Mouse (Mus musculus) left cerebral cortex, postnatal 4 days (tissue): ENCODE measurements at regions not wholly inside any gene's neighbourhood (a gene's known extent, or its start where the extent isn't known, plus 50 kb on each side); places are given as distances from the start of the nearest gene placed in this dataset.
"Not testable (repeated sequence)": the region's sequence is repeated elsewhere in the genome, so short reads cannot be mapped to it uniquely, and the experiment has no call there.

ENCODE experiments used
- DNase-seq: peaks from one replicate; pipeline ENCODE4 v3.0.0-alpha.2; 2022
- intact Hi-C: fragments of 180-260 bp; cut with DNase I; formaldehyde crosslinking; loops from one replicate; pipeline ENCODE4 v1.15.1; 2025

DNA sequence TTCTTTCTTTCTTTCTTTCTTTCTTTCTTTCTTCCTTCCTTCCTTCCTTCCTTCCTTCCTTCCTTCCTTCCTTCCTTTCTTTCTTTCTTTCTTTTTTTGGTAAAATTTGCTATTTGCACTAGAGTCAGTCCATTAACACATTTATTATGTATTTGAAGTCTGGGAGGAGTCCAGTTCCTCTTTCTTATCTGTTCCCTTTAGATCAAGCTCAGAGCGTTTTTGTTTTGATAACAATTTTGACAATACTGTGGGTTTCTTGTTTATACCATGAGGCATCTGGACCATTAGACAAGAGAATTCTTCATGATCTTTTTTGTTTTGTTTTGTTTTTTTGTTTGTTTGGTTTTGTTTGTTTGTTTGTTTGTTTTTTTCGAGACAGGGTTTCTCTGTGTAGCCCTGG lies 52.3 kb upstream of the Cttnbp2 start:
- intact Hi-C loops, result not testable (repeated sequence)

DNA sequence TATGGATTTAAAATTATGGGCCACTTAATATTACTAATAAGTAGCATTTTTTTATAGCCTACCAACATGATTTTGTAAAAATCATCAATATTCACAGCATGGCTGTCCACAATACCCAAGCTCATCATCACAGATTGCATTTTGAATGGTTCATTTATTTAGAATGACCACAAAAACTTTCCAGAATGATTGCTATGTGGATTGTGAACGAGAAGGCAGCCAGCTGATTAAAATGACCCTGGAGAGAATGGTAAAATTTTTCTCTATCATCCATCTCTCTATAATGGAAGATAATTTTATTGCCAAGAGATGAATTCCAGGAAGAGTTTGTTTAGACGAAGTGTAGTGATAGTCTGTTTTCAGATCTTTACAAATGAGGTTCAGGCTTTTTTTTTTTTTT lies 54.6 kb upstream of the Cttnbp2 start:
- intact Hi-C loops, result no loop called here
- no peak for DNase-seq

More for the DNA sequence above, 52.3 kb upstream of the Cttnbp2 start:
- not testable (repeated sequence) for DNase-seq

DNA sequence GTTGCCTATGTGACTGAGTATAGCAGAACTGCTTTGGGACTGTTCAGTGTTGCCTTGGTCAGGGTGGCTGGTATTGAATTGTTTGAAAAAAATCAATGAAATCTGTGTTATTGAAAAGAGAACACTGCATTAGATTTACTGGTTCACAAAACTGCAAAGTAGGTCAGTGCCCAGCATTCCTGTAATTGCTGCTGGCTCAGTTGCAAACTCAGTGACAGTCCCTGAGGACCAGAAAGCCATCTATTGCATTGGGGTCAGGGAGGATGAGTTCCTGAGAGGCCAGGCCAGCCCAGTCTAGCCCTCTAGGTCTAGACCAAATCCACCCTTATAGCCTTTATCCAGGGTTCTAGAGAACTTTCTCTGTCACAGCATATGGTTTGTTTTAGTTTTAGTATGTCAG lies 63.9 kb upstream of the Cttnbp2 start:
- DNase-seq, result no peak
- intact Hi-C loops, result no loop called here

DNA sequence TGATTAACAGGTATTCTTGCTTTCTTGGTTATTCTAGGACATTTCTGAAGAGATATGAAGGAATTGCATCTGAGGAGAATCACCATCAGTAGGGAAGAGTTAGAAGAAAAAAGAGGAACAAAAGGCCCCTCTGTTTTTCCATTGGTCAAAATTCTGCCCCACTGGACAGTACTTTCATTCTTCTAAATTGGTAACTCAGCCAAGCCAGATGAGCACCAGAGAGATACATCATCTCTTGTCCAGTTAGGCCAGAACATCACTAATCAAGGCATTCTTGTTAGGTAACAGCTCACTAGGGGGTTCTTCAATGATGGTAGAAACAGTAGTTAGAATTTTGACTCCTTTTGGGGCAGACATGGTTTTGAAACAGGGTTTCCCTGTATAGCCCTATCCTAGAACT lies 74.8 kb upstream of the Cttnbp2 start:
- DNase-seq, result no peak

DNA sequence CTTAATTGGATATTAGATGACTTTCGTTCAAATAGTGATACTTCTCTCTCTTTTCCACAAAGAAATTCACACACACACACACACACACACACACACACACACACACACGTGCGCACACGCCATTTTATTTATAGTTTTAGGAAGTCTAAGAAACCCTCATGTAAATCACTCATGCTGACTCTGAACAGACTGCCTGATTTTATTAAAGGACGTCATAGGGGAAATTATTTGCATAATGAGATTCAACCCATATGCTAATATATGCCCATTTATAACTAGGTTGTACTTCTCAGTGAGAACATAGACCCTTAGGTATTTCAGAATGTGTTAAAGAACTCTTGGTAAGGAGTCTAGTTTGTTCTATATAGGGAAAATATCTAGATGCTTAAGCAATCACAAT lies 82.0 kb upstream of the Cttnbp2 start:
- no peak for DNase-seq
- intact Hi-C loops, result no loop called here

More for the DNA sequence above, 74.8 kb upstream of the Cttnbp2 start:
- intact Hi-C loops, result no loop called here

DNA sequence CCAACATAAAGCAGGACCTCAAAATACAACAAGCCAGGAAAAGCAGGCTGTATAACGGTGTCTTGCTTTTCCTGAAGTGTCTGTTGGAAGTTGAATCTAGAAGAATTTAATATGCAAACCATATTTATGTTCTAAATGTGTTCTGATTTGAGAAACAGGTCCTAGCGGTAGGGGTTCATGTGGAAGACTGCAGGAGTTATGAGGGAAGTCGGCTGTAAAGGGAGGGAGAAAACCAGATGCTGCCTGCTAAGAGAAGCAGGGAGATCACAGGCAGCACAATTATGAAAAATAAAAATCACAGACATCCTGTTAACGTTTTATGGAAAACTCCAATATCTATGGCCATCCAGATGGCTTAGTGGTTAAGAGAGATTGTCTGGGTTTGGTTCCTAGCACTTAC lies 85.0 kb upstream of the Cttnbp2 start:
- intact Hi-C loops, result no loop called here
- no peak for DNase-seq

DNA sequence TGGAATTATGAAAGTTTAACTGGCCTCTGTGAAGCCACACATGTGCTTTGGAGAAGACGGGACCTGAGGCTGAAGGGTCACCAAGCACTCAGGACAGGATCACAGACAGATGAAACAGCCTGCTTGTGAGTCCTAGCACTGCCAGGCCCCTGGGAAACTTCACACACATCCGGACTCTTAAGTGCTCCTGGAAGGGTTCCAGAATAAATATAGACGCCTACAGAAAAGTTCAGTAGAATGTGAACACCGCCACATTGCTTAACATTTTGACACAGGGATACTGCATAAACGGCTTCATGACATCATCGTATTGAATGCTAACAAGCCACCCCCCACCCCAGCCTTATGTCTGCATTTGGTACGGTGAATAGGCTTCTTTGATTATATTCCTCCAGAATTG lies 87.3 kb upstream of the Cttnbp2 start:
- no peak for DNase-seq
- intact Hi-C loops, result no loop called here

DNA sequence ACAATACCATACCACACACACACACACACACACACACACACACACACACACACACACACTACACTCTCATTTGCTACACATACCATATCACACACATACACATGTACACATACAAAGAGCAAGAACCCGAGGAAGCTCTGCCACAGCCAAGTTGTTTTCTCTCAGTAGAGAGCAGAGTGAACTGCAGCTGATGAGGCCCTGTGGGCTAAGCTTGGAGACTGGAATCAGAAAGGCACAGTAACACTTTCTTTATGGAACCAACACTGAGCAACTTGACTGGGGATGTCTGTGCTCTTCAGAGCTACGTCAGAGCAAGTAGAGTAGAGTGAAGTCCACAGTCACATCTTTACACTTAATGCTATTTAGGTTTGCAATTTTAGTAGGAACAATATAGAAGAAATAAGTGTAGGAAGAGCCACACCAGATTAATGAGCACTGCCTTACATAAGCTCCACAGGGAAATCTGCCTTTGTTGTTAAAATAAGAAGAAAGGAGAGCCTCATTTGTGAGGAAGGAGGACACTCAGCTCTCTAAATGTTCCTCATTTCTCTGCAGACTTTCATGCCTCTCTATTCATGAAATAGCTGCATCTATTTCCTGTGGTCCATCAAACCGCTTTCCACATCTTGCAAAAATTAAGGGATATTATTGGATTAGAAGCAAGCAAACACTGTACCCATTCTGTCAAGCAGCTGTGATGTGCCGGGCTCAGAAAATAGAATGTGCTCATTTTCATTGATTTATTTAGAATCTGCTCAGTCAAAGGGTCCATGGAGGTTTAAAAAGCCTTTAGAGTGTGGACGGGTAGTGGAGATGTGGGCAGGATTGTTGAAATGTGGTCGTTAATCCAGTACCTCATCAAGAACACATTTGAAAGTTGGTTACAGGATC lies 107.0 kb upstream of the Cttnbp2 start:
- intact Hi-C loops, result no loop called here
- no peak for DNase-seq

DNA sequence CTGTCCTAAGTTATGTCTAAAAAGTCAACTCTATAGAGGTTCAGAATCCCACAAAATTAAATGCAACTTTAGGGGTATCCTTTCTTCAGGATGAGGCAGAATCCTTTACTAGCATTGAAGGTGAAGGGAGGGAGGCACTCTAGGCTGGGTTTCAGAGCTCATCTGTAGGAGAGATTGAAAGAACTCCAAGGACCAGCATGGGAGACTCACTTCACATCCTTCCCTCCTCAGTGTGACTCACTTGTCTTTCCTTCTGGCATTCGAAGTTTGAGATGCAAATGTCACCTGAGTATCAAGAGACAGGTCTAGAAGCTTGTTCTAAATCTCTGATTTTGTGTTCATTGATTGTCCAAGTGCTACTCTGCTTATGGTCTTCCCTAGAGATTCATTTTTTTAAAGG lies 113.9 kb upstream of the Cttnbp2 start:
- no peak for DNase-seq
- intact Hi-C loops, result no loop called here

DNA sequence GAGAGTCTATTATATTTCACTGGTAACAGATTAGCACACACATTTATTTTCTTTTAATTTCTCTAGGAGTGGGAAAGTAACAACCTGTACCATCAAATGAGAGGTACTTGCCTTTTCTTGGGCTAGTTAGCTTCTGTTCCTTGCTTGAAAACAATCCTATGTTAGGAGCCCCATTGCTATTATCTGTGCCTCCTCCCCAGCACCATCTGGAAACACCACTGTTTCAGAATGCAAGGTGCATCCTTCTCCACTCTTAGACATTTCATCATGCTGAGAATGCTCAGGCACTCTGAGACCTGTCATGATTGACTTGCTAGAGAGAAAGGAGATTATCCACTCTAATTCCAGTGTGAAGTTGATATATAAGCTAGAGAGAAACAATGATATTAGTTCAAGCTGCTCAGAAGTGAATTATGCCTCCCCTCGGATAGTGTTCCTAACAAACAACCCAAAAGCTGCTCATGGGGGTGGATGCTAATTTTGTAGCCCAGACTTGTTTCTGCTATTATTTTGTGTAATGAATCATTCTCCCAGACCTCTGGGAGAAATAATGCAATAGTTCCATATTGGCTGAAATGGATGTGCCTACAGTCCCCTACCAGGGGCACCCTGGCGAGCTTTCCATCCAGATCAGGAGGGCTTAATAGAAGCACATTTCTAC lies 119.0 kb upstream of the Cttnbp2 start:
- intact Hi-C loops, result no loop called here
- DNase-seq, result no peak

DNA sequence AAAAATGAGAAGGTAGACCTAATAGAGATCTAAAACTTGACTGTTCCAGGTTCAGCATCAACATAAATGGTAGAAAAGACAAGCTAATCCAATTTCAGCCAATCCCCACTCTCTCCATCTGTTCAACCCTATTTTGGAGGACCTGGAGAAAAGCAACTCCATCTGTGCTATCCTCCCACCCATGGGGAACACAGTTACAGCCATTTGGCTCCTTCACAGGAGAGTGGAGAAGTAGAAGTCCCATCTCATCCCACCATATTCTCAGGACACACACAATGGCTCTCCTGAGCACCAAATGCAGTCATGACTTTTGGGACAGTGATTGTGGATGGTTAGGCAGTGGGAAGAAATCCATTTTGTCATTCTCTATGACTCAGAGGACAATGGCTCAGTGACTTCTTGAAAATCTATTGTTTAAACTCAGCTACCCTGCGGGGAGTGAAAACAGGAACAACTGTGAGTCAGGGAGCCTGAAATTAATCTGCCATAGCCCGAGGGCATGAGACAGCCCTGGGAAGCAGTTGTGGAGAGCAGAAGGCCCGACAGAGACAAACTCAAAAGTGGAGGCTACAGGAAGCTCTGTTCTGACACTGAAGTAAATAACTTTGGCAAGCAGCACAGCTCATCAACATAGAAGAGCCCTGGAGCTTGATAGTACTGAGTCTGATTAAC lies 125.2 kb upstream of the Cttnbp2 start:
- DNase-seq, result peak; percentile 41
- intact Hi-C loops, result no loop called here

DNA sequence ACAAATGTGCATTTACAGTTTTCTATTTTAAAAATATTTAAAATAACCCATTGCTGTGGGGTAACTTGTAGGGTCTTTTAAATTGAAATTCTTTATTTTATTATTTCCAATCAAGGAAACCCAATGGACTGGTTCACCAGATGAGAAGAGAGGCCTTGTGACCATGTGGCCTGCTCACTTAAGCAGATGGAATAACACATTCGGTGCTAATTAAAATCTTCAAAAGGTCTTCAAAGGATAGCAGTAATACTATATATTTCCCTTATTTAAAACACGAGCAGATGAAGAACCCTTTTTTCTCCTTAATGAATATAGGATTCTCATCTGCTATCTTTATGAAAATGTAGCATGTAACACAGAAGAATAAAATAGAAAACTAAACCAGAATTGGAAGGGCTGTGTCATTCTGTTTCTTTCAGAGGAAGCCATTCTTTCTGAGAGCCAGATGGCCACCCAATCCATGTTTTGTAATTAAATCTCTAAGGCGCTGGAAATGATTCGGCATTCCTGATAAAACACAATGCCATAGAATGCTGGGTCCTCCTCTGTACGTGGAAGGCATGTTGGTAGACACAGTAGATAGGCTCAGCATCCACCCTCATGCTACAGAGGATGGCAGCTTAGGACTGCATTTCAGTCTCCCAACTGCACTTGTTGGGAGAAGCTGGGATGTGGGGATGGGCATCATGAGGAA lies 134.4 kb upstream of the Cttnbp2 start:
- intact Hi-C loops, result no loop called here
- no peak for DNase-seq

DNA sequence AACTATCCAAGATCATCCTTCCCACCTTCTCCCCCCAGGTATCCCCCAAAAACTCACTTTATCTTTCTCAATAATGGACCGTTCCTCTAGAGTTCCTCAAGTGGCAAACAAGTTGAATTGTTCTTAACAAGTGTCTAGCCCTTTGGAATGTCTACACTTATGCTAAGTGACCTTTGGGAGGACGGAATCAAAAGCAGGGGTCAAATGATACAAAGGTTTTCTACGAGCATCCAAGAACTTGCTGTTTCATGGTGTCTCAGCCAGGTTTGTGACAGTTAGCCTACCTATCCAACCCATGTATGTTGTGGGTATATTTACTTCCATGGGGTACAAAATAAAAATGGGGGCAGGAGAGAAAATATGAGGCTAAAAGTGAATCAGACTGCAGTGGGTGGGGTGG lies 136.7 kb upstream of the Cttnbp2 start:
- intact Hi-C loops, result loop anchor here (10.0 kb wide), 1 partner anchor 137 kb away; the partner anchor contains the start of gene Cttnbp2
- no peak for DNase-seq

DNA sequence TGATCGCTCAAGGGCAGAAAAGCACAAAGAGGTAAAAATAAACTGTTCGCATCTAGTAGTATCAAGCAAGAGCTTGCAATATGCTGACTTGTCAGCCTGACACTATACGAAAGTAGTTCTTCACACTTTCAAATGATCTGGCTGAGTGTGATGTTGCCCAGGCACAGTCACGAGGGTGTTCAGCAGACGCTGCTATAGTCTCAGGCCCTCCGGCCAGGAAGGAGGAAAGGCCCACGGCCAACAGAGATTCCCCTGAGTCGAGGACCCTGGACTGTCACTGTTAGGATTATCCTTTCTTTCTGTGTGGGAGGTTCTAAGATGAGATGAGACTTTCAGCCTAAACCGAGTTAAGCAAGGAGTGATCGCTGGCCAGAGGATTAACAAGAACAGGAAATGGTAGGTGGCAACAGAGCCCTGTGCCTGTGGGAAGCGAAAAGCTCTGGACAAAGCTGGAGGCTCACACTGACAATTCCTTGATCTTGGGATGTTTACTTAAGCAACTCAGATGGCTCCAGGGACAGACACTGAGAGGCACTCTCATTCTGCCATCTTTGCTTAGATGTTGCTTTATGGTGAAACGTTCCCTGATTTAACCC lies 137.5 kb upstream of the Cttnbp2 start:
- intact Hi-C loops, result loop anchor here (10.0 kb wide), 1 partner anchor 137 kb away; the partner anchor contains the start of gene Cttnbp2
- no peak for DNase-seq

DNA sequence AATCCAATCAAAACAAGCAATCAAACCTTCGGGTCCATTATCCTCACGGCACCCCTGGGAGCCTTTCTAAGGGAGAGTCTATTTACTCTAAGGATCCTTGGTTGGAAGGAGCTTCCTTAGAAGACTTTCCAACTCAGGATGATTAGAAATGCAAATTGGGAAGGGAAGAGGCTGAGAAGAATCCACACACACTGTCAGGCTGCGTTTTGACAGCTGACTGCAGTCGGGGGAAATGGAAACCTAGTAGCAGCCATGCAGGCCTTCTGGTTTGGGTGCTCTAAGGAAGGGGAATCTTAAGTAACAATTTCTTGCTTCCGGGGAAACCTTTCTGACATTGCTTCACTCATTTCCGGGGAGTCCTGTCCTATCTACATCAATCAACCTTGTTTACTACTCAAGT lies 139.6 kb upstream of the Cttnbp2 start:
- DNase-seq, result no peak
- intact Hi-C loops, result loop anchor here (10.0 kb wide), 1 partner anchor 139 kb away; the partner anchor contains the start of gene Cttnbp2

DNA sequence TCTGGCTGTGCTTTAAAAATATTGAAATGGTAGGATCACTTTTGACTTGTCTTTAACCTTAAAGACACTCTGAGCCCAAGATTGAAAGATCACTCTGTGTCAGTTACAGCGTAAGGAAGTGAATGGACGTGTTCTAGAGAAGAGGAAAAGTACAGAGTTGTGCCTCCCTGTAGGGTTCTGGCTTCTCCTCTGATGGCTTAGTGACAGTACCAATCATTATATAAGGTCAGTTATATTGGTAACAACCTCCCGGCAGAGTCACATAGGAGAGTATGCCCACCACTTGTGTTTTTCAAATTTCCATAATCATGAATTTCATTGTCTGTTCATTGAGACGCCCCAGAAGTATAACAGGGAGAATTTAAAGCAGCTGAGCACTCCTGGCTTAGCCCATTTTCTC lies 141.6 kb upstream of the Cttnbp2 start:
- no peak for DNase-seq
- intact Hi-C loops, result loop anchor here (10.0 kb wide), 1 partner anchor 141 kb away; the partner anchor contains the start of gene Cttnbp2

DNA sequence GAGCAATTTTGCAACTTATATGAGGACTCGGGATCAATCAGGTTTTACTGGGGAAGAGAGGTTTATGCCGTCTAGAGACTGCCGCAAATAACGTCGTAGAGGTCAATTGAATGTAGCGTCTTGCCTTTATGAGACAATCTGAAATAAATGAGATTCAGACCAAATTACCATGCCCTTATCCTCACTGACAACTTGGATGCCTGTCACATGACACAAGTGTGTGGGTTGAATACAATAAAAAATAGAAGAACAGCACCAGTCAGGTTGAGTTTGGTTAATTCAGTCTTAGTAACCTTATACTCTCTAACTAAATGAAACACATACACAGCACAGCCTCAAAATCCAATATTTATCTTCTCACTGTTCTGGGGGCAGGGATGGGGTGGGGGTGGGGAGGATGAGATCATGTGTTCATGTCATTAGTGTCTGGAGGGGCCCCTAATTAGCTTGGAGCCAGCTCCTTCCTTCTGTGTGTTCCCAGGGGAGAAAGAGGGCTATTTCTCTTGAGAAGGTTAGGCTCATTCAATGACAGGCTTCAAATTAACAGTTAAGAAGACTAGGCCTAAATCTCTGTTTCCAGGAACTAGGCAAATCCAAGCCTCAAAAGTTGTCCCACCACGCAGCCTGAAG lies 142.2 kb upstream of the Cttnbp2 start:
- no peak for DNase-seq
- intact Hi-C loops, result loop anchor here (10.0 kb wide), 1 partner anchor 142 kb away; the partner anchor contains the start of gene Cttnbp2

DNA sequence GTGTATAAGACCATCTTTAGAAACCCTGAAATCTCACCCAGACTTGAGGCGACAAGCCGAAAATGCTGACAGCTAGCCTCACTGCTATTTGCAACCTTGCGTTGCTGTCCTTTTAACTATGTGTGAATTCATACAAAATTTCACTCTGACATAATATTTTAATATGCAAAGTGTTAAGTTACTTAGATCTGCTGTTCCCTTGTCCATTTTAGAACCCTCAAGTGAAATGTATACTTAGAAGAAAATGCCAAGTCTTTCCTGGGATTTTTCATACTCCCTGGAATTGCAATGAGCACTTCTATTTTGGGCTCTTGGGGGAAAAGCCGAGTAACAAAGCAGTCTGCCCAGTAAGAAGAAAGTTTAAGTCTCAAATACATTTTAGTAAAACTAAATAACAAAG lies 150.0 kb upstream of the Cttnbp2 start:
- intact Hi-C loops, result no loop called here
- no peak for DNase-seq

DNA sequence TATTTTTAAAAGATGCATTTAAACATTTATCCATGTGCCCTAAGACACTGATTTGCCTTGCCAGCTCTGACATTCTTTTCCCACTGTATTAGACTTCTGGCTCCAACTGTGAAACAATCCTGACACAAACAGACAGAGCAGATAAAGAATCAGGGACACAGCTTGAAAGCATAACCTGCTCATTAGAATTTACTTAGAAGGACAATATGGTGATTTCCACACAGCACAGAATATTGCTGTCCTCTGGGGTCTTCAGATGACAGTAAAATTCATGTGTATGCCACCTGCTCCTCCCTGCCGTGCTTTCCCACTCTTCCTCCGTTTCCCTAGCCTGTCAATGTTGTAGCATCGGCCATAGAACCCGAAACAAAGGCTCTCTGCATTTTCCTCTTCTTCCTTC lies 151.3 kb upstream of the Cttnbp2 start:
- intact Hi-C loops, result no loop called here
- DNase-seq, result no peak

DNA sequence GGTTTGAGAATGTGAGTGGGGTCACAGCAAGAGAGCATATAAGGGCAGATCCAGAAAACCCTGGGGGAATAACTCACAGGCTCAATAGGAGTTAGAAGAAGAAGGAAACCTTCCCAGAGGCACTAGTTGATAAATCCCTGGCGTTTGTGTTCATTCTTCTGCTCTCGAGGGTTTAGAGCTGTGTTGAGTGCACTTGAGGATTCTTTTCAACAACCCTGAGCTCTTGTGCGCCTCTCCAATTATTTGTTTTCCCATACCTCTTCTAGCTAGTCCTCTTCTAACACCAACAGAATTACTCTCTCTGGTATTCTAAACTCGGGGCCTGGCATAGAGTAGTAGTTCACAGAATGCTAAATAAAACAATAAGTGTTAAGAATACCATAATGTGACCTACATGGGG lies 151.9 kb upstream of the Cttnbp2 start:
- DNase-seq, result no peak
- intact Hi-C loops, result no loop called here
